Mouse (Mus musculus): Measurements from ENCODE around the gene Trarg1. TPM values are rescaled to one million over a fixed set of nuclear protein-coding genes. Genes with fewer than 3 reads are reported as not detected.
A peak's percentile ranks its signal among the peaks of the same experiment; 100 is the strongest.
"Not testable (repeated sequence)": the region's sequence is repeated elsewhere in the genome, so short reads cannot be mapped to it uniquely, and the experiment has no call there.

The Trarg1 gene
- under 1 TPM; 0.17 to 0.51 TPM for total RNA-seq (2021)

DNA sequence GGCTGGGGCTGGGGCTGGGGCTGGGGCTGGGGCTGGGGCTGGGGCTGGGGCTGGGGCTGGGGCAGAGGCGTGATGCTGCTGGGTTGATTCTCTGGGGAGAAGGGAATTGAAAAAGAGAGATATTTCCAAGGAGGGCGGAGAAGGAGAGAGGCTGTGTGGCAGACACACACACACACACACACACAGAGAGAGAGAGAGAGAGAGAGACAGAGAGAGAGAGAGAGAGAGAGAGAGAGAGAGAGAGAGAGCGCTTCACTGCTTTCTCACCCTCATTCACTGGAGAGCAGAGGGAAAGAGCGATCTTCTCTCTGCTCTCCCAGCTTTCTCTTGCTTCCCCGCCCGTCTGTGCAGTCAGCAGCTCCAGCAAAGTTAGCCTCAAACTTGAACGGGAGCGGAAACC lies at the start of gene Trarg1:
Gene Trarg1, plus strand, starts transcription at position 301 of the 400 bp plus-strand sequence.
- not testable (repeated sequence) for DNase-seq

- DNase-seq, result no peak
These were observed 49.6 kb upstream of the Trarg1 start for GRCm38 (mm10) chr11:76630023-76630422.

DNA sequence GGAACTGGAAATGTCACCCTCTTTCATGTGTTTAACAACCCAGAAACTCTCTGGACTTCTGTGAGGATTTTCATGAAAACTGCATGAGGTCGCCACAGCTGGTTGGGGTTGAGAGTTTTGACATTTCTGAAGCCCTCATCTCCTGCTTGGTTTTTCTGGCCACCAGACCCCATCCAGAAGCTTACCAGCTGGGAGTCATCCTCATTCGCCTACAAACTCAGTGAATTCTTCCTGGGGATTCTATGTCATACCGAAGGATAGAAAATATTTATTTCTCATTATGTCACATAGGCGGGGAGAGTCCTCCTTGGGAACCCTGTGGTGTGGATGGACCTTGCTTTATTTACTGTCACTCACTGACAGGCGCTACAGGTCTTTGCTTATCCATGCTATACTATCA lies 49.1 kb upstream of the Trarg1 start:
- DNase-seq, result no peak

- DNase-seq, result peak in 1 of 2 experiments; percentile 16
These were observed 40.2 kb upstream of the Trarg1 start for GRCm38 (mm10) chr11:76639269-76639985.

GRCm38 (mm10) chr11:76640231-76640630 lies 39.4 kb upstream of the Trarg1 start:
- DNase-seq, result no peak

DNA sequence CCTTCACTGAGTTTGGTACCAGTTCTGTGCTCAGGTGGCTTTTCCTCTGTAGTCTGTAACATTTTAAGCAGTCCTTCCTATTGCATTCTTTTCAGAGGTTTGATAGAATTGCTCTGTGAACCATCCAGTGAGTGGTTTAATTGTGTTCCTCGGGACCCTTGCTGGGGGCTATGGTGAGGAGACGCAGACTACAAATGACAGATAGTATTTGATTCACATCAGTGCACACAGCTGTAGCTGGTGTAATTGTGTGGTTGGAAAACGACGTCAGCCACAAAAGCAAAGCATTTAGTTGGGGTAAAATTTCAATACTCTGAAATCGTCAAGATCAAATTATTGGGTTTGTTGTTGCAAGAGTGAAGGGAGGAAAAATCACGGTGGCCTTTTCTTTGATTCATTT lies 35.4 kb upstream of the Trarg1 start:
- no peak for DNase-seq

- no peak for DNase-seq
These were observed 34.6 kb upstream of the Trarg1 start for GRCm38 (mm10) chr11:76645036-76645435.

DNA sequence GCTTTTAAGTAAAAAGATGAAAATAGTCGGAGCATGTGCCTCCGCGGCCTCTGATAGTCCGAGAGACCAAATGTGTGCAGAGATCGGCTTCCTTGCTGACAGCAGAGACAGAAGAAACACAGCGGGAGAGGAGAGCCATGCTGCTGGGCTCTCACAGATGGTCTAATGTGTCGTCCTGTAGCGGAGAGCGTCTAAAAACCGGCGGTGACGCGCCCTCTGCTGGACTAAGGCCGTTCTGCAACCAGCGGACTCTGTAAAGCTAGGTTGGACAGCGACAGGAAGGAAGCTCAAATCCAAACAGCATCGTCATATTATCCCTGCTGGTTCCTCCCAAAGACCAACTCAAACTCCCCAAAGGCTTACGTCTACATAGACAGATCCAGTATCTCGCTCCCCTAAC lies 33.7 kb upstream of the Trarg1 start:
- DNase-seq, result peak; percentile 91

- DNase-seq, result peak in 1 of 2 experiments; percentile 16
These were observed 32.5 kb upstream of the Trarg1 start for GRCm38 (mm10) chr11:76647062-76647461.

DNA sequence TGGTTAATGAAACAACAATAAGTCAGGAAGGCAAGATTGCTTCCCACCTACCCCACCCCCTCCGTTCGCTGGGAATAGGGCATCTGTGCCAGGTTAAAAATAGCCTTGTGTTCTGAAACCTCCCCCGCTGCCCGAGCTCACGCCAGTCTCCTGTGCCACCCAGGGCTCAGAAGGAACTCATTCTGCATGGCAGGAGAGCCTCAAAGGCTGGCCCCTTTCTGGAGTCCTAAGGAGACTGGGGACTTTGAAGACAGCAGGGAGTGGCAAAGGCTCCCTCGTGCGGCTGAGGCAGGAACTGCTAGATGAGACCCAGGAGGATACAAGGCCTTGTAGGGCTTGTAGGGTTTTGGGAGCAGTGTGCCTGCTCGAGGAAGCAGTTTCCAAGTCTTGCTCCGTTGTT lies 32.1 kb upstream of the Trarg1 start:
- DNase-seq, result peak; percentile 79 to 80

DNA sequence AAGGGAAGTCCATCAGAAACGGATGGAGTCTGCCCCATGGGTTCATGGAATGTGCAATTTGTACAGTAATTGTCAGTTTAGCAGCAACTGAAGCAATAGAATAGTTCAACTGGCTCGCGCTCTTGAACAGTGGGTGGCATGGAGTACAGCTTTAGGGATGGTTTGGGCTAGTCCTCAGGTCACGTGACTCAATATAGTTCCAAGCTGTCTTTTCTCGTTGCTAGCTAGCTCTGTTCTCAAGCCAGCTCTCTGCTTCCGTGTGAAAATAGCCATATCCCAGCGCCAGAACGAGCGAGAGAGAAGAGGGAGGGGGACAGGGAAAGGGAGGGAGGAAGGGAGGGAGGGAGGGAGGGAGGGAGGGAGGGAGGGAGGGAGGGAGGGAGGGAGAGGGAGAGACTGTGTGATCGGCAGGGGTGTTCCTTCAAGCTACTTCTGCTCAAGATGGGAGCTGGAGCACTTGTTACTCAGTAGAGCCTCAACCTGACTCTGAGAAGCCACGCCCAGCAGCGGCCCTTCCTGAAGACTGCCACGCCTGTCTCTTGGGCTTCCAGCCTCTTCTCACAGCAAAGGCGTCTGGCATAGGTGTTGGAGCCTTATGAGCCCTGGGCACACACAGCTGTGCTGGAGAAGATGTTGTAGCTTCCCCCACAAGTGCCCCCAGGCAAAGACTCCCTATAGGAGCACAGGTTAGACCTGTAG lies 28.6 kb upstream of the Trarg1 start:
- no peak for DNase-seq

GRCm38 (mm10) chr11:76652838-76653334 lies 26.7 kb upstream of the Trarg1 start:
- no peak for DNase-seq

- no peak for DNase-seq
These were observed 24.5 kb upstream of the Trarg1 start for GRCm38 (mm10) chr11:76655106-76655505.

GRCm38 (mm10) chr11:76657450-76657970 lies 22.1 kb upstream of the Trarg1 start:
- DNase-seq, result no peak

DNA sequence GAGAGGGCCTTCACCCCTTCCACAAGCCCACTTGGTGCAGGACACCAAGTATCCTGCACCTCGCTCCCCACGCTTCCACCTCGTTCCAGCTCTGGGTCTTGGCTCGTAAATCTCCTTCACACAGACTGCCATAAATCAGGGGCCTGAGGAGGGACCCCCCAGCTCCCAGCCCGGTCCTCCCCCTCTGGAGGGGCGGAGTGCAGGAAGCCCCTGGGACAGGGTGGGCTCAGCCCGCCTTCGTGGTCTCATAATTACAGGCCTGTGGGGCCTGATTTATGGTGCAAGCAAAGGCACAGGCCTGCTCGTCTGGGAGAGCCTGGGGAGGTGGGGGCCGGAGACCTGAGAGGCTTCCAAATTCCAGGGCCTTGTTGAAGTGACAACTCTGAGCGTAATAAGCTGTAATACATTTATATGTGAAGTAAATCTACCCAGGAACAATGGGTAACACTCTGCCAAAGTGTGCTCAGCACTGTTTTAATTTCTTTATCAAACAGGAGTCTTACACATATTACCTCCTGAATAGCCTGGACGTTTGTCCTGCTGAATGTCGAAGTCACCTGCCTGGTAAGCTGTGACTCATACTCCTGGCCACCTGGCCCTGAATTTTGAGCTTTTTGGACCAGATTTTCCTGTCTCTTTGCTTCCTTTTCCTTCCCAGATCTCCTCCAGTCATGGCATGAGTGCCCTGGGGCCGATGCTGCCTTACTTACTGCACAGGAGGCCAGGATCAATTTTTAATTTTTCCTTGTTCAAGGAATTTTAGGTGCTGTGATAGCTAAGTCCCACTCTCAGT lies 20.3 kb upstream of the Trarg1 start:
- DNase-seq, result no peak

DNA sequence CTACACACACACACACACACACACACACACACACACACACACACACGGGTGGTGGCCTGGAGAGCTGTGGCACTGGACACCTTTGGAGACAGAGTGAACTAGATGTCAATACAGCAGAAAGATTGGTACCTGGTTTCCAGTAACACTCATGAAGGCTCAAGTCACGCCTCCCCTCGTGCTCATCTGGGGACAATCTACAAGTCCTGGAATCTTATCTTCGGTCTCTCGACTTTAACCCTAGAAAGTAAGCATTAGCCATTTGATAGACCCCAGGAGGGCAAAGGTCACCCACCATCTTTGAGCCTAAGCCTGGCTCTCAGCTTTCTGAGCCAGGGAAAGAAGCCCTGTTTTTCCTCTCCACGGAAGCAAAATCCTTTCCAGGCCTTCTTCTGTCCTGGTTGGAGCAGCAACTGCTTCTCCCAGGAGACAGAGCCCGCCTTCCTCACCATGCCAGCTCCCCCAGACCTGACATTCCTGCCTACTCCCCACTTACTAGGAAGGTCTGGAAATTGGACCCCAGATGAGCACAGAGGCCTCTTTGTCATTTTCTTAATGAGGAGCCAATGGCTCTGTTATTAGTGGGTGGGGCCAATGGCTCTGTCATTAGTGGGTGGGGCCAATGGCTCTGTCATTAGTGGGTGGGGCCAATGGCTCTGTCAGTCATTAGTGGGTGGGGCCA lies 17.7 kb upstream of the Trarg1 start:
- DNase-seq, result no peak

GRCm38 (mm10) chr11:76666002-76666649 lies 13.5 kb upstream of the Trarg1 start:
- DNase-seq, result no peak

- DNase-seq, result no peak
These were observed 11.8 kb upstream of the Trarg1 start for GRCm38 (mm10) chr11:76667807-76668206.

DNA sequence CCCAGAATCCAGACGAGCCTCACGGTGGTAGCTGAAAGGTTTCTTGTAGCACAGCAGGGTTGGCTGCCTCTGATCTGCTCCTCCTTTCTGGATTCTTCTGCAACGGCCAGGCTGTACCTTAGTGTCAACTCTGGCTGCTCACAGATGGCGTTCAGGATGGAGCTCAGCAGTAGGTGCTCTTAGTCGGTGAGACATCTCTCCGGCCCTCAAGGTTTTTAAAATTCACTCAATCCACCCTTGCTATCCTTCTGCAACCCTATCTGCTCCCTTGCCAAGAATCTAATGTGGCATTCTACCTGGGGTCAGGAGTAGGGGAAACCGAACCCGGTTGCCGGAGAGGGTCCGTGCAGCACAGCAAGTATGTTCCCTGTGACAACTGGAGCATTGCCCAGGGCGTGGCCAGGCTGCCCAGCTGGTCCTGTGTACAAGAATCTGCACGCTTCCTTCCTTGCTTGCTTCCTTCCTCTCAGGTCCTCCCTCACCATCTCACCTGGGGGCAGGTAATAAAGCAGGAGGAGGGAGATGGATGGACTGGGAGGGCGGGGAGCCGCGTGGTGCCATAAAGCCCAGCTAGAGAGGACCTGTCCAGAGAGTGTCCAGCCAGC lies 7.6 kb upstream of the Trarg1 start, which contains the start of gene Bhlha9:
Gene Bhlha9, plus strand, starts transcription at position 600 of the 605 bp plus-strand sequence.
- no peak for DNase-seq

DNA sequence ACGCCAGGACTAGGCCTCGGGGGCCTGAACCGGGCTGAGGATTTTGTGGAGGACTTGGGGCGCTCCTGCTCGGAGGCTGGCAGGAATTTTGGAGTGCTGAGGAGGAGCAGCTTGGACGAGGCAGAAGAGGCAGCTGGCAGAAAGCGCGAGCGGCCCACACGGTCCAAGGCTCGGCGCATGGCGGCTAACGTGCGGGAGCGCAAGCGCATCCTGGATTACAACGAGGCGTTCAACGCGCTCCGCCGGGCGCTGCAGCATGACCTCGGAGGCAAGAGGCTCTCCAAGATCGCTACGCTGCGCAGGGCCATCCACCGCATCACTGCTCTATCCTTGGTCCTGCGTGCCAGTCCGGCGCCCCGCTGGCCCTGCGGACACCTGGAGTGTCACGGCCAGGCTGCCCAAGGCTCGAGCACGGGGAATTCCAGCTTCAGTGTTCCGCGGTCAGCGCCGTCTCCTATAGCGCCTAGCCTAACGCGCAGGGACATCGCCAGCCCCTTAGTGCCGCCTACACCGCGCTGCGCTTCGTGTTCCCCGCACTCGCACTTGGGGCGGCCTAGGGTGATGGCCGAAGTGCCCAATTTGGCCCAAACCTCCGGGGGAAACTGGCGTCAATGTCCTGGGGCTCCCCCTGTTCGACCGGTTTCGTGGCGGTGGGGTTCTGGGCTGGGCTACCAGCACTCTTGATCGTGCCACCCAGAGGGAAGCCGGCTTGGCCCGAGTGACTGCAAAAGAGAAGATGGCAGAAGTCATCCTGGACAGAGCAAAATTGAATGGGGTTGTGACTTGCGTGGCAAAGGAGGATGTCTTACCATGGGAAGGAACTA lies 6.8 kb upstream of the Trarg1 start:
- DNase-seq, result peak; percentile 48 to 65

All from layer of hippocampus, postnatal 36 days (tissue).